Mouse (Mus musculus): ENCODE measurements around the gene Cnfn.
"Not testable (repeated sequence)": the region's sequence is repeated elsewhere in the genome, so short reads cannot be mapped to it uniquely, and the experiment has no call there.

Cnfn gene

DNA sequence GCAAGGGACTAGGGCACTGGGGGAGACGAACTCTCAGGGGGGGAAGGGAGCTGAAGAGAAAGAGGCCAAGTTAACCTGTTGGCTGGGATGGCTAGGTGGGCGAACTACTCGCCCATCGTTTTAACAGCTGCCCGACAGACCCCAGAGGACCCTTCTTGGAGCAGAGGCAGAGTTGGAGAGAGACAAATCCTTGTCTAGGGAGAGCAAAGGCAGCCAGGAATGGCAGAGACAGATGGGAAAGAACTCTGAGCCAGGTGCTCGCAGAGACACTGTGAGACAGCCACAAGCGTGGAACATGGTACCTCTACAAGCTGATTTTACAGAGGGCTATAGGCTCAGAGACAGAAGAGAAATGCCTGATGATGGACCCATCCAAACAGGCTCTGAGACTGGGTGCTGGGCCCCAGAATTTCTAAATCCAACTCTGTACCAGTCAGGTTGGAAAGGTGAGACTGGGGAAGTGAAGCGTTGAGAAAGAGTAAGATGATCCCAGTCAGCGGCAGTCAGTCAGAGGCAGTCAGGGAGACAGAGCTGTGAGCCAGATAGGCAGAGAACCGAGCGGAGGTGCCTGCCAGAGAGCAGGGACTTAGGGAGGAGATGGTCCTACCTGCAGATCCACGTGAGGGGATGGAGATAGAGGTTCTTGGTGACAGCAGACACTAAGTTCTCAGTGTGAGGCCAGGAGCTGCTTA is at the start of gene Cnfn:
Gene Cnfn, minus strand, starts transcription at position 667 of the 692 bp plus-strand sequence.
- DNase-seq (ENCODE audit: low read depth, low spot score), result no peak

DNA sequence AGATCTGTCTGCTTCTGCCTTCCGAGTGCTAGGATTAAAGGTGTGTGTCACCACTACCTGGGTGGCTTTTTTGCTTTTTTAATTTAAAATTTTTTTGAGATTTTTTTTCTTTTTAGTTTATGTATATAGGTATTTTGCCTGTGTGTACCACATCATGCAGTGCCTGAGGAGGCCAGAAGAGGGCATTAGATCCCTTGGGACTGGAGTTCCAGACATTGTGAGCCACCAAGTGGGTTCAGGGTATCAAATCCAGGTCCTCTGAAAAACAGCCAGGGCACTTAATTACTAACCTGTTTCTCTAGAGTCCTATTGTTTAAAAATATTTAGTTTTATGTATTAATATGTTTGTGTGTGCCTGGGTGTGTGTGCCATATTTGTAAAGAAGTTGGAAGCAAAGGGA is 48.1 kb upstream of the Cnfn start:
- DNase-seq (ENCODE audit: low read depth, low spot score), result peak; percentile 61

DNA sequence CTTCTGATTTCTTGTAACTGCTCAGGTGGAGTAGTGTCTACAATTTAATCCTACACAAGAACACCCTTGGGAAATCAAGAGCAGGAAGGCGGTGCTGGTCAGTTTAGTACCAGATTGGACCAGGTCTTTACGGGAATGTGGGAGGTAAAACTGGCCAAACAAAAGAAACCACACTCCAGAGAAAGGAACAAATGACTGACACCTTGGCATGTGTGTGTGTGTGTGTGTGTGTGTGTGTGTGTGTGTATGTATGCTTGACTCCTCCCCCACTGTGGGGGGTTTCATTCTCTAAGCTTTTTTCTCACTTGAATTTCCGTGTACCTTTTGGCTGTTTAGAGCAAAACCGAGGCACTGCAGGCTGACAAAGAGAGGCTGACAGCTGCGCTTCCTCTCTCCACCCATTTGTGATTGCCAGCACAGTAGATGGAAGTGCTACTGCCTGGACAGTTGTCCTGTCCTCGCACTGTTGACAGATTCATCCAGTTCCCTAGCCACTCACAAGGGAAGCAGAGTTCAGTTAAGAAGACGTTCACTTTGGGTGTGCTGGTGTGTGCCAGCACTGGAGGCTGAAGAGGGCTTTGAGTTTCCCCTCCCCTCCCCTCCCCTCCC is 43.4 kb upstream of the Cnfn start, which contains the start of gene Cxcl17:
Gene Cxcl17, minus strand, starts transcription at position 54 of the 609 bp plus-strand sequence.
- DNase-seq (ENCODE audit: low read depth, low spot score), result peak; percentile 79

DNA sequence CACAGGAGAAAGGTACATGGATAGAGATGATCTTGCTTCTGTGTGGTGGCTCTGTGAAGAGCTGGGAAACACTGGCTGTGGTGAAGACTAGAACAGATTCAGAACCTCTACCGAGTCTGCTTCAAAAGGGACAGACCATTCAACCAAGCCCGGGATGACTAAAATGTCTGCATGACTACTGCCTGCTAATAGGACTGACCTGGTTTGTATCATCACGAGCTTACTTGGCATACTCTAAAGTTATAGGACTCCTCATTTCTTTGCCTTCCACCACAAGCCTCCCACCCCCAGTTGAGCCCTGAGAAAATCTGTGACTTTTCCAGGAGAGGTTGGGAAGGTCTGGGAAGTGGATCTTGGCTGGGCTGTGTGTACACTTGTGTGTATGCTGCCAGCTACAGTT is 42.3 kb upstream of the Cnfn start:
- no peak for DNase-seq (ENCODE audit: low read depth, low spot score)

DNA sequence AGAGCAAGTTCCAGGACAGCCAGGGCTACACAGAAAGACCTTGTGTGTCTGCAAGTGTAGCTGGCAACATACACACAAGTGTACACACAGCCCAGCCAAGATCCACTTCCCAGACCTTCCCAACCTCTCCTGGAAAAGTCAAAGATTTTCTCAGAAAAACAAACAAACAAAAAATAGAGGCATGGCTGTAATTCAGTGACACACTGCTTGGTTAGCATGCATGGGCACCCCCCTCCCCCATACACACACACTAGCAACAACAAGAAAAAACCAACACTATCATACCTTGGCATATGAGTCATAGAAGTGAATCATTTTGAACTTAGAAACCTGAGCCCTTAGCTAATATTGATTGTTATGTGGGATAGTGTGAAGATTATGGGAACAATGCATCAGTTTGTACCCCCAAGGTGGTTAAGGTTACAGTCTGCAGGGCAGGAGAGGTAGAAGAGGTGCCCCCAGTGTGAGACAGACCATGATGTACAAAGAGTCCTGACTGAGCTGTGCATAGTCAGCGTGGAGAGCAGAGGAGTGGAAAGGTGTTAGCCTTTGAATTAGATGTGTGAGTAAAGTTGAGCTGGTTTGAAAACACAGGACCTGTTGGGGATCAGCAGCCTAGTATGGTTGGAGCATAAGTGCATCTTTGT is 41.6 kb upstream of the Cnfn start:
- DNase-seq (ENCODE audit: low read depth, low spot score), result no peak

DNA sequence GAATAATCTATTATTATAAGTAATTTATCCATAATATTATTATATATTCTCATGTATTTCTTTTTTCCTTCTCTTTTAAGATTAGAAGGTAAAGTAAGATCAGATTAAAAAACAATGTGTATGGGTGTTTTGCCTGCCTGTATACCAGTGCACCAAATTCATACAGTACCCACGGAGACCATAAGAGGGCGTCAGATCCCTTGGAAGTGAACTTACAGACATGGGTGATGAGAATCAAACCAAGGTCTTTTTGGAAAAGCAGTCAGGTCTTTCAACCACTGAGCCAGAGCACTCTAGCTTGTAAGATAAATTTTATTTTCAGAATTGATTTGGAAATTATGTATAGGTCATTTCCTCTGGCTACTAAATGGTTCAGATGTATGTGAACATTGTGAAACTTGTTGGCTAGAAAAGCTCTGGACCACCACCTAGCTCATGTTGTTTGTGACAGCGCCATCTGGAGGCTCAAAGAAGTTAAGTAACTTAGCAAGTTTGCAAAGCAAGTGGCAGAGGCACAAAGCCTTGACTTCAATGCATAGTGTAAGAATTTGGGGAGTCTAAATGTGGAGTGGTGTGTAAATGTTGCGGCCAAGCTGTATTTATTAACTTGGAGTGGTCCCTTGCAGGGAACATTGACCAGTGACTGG is 39.7 kb upstream of the Cnfn start:
- DNase-seq (ENCODE audit: low read depth, low spot score), result peak; percentile 89

DNA sequence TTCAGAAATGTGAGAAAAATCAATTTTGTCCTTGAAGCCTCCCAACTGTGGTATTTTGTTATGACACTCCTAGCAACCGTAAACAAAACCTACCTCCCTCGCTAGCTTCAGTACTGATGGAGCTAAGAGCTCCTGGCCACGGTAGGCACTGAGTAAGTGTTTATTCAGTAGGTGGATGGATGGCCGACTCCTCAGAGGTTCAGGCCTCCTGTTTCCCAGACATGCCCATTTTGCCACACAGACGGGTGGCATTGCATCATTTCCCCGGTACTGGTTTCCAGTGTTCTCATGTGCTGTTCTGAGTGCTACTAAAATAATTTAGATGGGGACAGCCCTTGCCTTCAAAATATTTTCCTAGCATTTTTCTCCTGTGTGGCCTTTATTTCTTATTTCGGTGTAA is 36.9 kb upstream of the Cnfn start:
- no peak for DNase-seq (ENCODE audit: low read depth, low spot score)

DNA sequence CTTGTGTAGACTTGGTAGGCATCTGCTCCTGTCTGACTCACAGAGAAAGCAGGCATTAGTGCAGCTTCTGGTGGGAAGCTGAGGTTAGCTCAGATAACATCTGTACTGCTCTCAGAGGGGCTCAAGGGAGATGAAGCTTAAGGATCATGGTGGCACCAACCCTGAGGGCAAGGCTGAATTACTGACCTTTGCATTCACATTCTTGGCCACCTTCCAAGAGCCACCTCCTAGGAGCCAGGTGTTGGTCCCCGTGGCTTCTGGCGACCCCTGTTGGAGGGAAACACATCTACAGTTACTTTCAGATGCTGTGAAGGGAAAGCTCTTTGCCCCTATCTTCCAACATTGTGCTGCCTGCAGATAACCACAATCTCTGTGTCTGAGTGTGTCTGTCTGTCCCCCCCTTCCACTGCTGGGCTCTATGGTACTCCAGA is 33.2 kb upstream of the Cnfn start:
- peak; percentile 95 for DNase-seq (ENCODE audit: low read depth, low spot score)

DNA sequence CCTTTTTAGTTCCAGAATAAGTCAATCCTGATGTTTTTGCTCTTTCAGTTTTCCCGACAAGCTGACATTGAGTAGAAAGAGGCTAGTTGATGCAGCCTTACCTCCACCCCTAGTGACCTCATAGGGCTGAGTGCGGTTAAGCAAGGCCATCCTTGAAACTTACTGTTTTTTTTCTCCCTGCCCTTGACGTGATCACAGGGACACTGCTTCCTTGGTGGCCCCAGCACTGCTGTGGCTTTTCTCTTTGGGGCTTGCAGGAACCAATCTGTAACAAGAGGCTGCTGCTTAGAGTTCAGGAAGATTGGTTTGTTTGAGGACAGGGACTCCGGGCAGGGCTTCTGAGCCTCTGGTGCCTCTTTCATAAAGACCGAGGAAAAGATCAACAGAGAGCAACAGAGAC is 32.5 kb upstream of the Cnfn start:
- no peak for DNase-seq (ENCODE audit: low read depth, low spot score)

DNA sequence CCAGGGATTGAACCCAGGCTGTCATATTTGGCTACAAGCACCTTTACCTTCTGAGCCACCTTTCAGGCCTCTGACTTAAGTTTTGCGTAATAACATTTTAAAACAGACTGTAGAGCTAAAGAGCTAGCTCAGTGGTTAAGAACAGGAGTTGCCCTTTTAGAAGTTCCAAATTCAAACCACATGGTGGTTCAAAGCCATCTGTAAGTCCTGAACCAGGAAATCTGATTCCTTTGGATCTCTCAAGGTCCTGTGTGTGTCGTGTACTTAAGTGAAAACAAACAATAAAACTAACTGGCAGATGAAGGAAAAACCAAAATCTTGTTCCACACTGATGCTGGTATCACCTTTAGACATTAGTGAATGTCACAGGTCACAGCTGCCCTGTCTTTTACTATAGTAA is 32.0 kb upstream of the Cnfn start:
- DNase-seq (ENCODE audit: low read depth, low spot score), result no peak

DNA sequence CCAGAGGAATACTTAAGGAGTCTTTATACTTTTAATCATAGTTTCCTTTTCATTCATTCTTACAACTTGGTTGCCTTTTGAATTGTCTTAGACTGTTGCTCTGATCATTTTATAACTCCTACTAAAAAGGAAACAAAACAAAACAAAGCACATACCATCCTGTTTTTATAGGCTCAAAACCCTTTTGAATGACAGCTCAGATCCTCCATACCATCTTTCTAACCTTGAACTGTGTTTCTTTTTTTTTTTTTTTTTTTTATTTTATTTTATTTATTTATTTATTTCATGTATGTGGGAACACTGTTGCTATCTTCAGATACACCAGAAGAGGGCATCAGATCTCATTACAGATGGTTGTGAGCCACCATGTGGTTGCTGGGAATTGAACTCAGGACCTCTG is 29.5 kb upstream of the Cnfn start:
- DNase-seq (ENCODE audit: low read depth, low spot score), result not testable (repeated sequence)

DNA sequence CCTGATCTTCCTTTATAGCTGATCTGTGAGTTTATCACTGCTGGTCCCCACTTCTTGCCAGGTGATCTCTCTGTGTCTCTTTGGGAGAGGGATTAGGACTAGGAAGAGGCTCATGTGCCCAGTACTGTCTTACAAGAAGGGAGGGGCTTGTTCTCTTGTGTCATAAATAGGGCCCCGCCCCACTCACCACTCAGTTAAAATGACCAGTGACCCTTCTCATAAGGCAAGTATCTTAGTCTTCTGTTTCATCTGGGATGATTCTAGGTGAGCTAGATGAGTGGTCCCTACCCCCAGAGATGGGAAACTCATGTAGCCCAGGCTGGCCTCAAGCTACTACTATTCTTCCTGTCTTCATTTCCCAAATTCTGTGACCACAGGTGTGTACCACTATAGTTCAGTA is 29.1 kb upstream of the Cnfn start, which contains the start of gene Lipe:
Gene Lipe, minus strand, starts transcription at position 101 of the 400 bp plus-strand sequence.
- DNase-seq (ENCODE audit: low read depth, low spot score), result no peak

DNA sequence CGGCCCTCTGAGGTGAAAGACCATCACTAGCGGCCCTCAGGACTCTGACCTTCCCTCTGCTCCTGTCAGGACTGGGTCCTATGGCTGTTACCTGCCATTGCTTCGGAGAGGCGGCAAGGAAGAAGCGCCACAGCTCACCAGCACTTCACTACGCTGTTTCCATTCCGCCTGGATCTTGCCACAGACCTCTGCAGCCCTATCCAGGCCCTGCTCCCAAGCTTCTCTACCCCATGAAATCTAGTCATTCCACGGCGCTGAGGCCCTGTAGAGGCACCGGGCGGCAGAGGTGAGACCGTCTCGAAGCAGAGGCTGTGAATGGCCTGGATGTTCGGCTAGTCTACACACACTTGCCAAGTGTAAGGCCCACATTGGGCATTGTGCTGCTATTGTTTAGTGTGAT is 27.1 kb upstream of the Cnfn start:
- no peak for DNase-seq (ENCODE audit: low read depth, low spot score)

DNA sequence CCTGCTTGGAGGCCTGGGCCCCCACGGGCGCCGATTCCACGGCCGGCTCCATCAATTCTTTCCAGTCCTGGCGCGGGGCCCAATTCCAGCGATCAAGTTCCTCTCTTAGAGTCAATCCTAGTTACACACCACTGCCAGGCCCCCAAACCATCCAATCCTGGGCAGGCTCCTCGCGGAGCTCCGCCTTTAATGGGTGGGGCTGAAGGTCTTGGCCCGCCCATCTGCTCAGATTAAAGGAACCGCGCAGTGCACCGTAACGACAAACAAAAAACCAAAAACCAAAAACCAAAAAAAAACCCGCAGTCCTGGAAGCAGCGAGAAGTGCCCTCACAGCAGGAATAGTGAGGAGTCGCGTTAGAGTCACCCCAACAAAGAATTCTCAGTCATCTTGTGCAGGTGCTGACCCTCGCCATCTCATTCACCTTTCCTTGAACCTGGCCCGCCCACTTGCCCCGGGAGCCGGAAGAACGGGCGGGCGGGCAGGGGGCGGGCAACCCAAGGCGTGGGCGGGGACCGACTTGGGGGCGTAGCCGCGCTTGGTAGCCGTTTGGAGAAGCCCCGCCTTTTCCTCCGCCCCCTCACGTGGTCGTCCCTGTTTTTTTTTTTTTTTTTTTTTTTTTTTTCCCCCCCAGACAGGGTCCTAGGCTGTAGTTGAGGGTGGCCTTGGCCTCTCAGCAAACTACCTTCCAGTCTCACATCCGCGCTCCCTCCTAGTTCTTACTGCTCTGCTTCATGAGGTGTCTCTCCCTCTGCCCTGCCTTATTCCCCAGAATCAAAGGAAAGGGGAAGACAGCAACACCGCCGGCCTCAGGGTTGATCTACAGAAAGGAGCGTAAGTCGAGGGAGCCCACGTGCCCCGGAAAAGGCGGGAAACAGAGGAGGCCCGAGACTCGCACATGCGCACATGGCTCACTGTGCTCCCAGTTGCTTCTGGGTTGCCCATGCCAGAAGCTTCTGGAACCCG is 26.3 kb upstream of the Cnfn start:
- DNase-seq (ENCODE audit: low read depth, low spot score), result peak; percentile 96

DNA sequence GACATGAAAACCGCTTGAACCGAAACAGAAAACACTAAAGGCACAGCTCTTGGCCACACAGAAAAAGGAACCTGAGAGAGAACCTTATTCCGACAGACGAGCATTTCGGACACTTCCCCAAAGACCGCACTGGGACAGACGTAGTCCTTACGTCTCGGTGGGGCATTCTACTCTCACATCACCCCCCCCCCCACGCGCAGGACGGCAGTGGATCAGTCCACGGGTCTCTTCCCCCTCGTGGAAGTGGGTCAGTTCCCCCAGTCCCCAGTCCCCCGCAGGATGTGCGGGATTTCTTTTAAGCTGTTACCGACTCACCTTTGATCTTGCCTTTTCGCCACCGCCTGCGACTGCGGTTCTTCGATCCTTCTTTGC is 25.6 kb upstream of the Cnfn start:
- DNase-seq (ENCODE audit: low read depth, low spot score), result no peak

DNA sequence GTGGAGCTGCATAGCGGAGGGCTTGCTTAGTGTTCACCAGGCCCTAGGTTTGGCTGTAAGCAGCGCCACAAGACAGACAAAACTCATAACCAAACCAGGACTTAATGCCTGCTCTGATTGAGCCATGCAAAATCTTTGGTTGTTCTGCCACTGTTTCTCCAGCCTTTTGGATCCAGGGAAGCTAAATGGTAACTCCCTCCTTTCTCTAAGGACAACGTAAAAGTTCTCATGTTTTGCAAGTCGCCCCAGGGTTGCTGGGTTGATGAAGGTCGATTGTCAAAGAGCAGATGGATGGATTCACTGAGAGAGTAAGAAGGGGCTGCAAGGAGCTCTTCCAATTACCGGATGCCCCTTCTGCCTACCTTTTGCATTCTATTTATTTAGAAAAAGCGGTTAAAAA is 25.2 kb upstream of the Cnfn start:
- DNase-seq (ENCODE audit: low read depth, low spot score), result no peak

DNA sequence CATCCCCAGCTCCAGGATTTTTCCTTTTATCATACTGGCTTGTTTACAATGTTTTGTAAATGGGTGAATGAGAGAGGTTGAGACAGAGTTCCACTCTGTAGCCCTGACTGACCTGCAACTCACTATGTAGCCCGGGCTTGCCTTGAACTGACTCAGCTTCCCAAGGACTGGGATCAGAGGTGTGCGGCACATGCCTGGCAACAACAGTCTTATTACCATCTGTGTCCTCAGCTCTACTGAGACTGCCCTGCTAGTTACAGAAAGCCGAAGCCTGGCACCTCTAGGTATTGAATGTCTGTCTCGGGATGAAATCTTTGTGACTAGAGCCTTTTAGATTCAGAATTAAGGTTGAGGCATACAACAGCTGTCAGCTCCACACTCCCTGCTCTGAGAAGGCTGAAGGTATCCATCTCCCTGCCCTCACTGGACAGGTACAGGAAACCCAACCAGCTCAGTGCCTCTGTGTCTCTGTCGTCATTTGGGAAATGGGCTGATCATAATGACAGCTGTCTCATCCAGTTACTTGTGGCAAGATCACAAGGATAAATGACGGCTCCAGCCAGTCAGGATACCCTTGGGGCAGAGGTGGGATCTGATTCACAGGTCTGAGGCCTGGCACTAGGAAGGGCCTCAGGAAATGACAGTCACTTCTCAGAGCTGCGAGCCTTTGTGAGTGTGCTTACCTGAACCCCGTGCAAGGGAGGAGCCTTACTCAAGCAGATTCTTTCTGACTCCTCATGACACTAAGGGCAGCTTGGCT is 24.1 kb upstream of the Cnfn start:
- DNase-seq (ENCODE audit: low read depth, low spot score), result no peak

DNA sequence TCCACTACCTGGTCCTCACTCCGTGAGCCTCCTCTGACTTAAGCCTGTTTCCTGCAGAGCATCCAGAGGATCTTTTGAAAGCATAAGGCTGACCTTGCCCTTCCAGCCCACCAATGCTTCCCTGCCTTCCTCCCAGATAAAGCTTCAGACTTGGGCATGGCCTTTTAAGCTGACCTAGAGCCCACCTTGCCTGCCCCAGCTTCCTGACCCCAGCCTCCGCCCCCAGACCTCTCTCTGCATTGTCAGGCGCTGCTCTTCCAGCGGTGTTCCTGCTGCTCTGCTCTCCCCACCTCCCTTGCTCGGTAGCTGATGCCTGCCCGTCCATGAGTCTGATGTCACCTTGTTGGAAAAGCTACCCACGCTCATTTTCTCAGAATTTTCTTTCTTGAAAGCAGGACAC is 23.3 kb upstream of the Cnfn start:
- no peak for DNase-seq (ENCODE audit: low read depth, low spot score)

DNA sequence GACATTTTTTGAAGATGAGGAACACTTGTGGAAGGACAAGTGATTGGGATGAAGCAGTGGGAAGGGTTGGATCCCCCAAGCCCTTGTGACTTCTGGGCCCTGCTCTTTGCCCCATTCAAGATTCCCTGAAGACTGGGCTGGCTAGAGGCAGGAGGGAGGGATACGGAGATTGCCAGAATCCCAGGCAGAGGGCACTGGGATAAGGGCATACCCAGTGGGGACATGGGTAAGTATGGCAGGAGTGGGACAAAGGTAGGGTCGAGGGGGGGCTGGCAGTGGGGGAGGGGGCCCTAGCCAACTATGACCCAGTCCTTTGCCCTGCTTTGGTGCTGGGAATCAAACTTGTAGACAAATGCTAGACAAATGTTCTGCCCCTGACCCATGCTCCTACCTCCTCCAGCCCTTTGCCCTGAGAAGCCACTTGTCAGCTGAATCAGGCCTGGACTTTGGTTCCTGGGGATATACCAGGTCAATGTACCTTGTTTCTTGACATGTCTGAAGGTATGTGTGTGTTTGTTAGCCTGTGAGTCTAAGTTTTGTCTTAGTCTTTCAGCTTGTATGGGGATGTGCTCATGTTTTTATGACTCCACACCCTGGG is 22.4 kb upstream of the Cnfn start:
- DNase-seq (ENCODE audit: low read depth, low spot score), result no peak

DNA sequence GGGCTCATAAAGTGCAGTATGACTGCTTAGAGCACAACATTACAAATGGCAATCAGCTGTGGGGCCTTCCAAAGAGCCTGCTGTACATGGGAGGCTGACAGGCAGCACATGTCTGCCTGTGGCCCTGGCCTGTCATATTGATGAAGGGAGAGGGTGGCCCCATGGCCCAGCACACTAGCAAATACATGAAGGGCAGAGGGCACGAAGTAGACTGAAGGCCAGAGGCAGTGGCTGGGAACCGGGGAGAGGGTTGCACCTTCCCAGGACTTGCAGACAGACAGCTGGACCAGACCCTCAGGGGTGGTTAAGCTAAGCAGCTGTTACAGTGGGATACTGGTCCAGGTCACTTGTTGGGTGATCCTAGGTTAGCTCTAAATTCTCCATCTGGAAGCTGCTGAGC is 21.5 kb upstream of the Cnfn start:
- DNase-seq (ENCODE audit: low read depth, low spot score), result no peak
